Comparison of ENCODE assay signal across 8 mouse cellular contexts in the genomic region with DNA sequence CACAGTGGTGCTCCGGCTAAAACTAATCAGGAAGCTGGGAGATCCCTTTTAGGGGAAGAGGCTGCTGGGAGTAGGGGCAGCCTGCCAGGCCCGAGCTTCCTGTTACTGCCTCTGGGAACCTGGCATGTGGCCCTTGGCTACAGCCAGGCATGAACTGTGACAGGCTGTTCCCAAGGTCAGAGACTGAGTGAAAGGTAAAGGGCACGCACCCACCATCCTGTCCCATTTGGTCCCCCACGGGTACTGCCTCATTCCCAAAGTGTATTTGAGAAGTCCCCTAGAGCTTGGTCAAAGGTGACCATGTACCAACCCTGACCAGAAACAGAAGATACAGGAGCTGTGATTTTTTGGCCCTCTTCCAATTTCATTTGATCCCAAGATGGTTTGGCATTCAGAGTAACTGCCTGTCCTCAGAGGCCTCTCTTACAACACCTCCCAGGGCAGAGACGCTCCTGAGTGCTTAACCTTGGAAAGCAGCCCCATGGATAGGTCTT. TPM values are rescaled to one million over a fixed set of nuclear protein-coding genes. Genes with fewer than 3 reads are reported as not detected.
DNase-seq lines count a peak whose midpoint lies in the region; ATAC-seq lines count a peak whose summit lies in the region.

No protein-coding gene starts in this region.

- DNase-seq in right cerebral cortex, adult 18-20 months, result peak; percentile 45
- DNase-seq in right cerebral cortex, postnatal 25 days, result no peak
- peak; percentile 89 to 92 for DNase-seq in cerebellum, adult 18-20 months
- peak; percentile 88 to 90 for DNase-seq in heart, adult 9 months (ENCODE audit: low spot score in 2 of 2)
- peak; percentile 94 to 96 for DNase-seq in kidney, postnatal 25 days
- DNase-seq in forebrain, embryonic 10.5 days (ENCODE audit: extremely low spot score, low spot score), result no peak

- peaks cover 7% of the 10 kb centered on the region for H3K4me1 ChIP-seq in neural tube, embryonic 15.5 days
- H3K4me1 ChIP-seq in midbrain, embryonic 13.5 days (replicated peaks), result no peaks in the 10 kb centered on the region; the same call in 1 of the 2 replicates
- no peaks in the 10 kb centered on the region for H3K4me1 ChIP-seq in forebrain, embryonic 10.5 days

- H3K27ac ChIP-seq in neural tube, embryonic 15.5 days (replicated peaks), result 0 out of 2 replicates have a peak overlapping the region, but pooled peaks have one; percentile 1
- H3K27ac ChIP-seq in midbrain, embryonic 13.5 days, result no peak overlapping the region
- no peak overlapping the region for H3K27ac ChIP-seq in forebrain, embryonic 10.5 days

- H3K9ac ChIP-seq in neural tube, embryonic 15.5 days (replicated peaks), result no peak overlapping the region
- no peak overlapping the region for H3K9ac ChIP-seq in midbrain, embryonic 13.5 days (replicated peaks)

- WGBS in neural tube, embryonic 15.5 days, result 78% methylated on average over 5 of the region's 5 CpGs
- 91% methylated on average over 5 of the region's 5 CpGs for WGBS in midbrain, embryonic 13.5 days
- WGBS in forebrain, embryonic 10.5 days, result 93% methylated on average over 5 of the region's 5 CpGs

- no peak for ATAC-seq in neural tube, embryonic 15.5 days (ENCODE audit: low FRiP score)
- ATAC-seq in midbrain, embryonic 13.5 days, result no peak

- H3K4me3 ChIP-seq in neural tube, embryonic 15.5 days (replicated peaks), result no peak overlapping the region
- no peak overlapping the region for H3K4me3 ChIP-seq in midbrain, embryonic 13.5 days (replicated peaks)
- H3K4me3 ChIP-seq in forebrain, embryonic 10.5 days, result no peak overlapping the region

- H3K9me3 ChIP-seq in neural tube, embryonic 15.5 days (replicated peaks), result no peaks in the 10 kb centered on the region
- H3K9me3 ChIP-seq in midbrain, embryonic 13.5 days, result no peaks in the 10 kb centered on the region
- peaks cover 5% of the 10 kb centered on the region; the same call in 1 of the 2 replicates for H3K9me3 ChIP-seq in forebrain, embryonic 10.5 days

- no peaks in the 10 kb centered on the region for H3K27me3 ChIP-seq in neural tube, embryonic 15.5 days (replicated peaks)
- H3K27me3 ChIP-seq in midbrain, embryonic 13.5 days, result no peaks in the 10 kb centered on the region
- H3K27me3 ChIP-seq in forebrain, embryonic 10.5 days (ENCODE audit: poor library complexity, severe bottlenecking), result no peaks in the 10 kb centered on the region

- peaks cover 8% of the 10 kb centered on the region for H3K36me3 ChIP-seq in neural tube, embryonic 15.5 days
- H3K36me3 ChIP-seq in midbrain, embryonic 13.5 days, result peaks cover 14% of the 10 kb centered on the region
- peaks cover 71% of the 10 kb centered on the region for H3K36me3 ChIP-seq in forebrain, embryonic 10.5 days (replicated peaks)

- no peak overlapping the region for H3K4me2 ChIP-seq in neural tube, embryonic 15.5 days
- H3K4me2 ChIP-seq in midbrain, embryonic 13.5 days (replicated peaks), result no peak overlapping the region

RNA-seq across cellular contexts. Expression of a gene that starts 7.1 kb away (rescaled TPM):
- polyA plus RNA-seq in neural tube, embryonic 15.5 days (2015; fragmentation: Nextera tagmentation; extraction: Ambion mirVana), result 121 and 132 TPM in 2 replicates
- polyA plus RNA-seq in midbrain, embryonic 13.5 days (2015; fragmentation: Nextera tagmentation; extraction: Ambion mirVana), result 66.9 and 68.4 TPM in 2 replicates
- 72.5 and 72.7 TPM in 2 replicates for polyA plus RNA-seq in forebrain, embryonic 10.5 days (2016; fragmentation: Nextera tagmentation; extraction: Ambion mirVana)

RNA-seq across cellular contexts. Expression of a gene that starts 12.7 kb away (rescaled TPM):
- polyA plus RNA-seq in neural tube, embryonic 15.5 days (2015; fragmentation: Nextera tagmentation; extraction: Ambion mirVana), result 48.2 and 55.3 TPM in 2 replicates
- 31.6 and 32.4 TPM in 2 replicates for polyA plus RNA-seq in midbrain, embryonic 13.5 days (2015; fragmentation: Nextera tagmentation; extraction: Ambion mirVana)
- 14.4 and 17.1 TPM in 2 replicates for polyA plus RNA-seq in forebrain, embryonic 10.5 days (2016; fragmentation: Nextera tagmentation; extraction: Ambion mirVana)

RNA-seq across cellular contexts. Expression of a gene that starts 35.4 kb away (rescaled TPM):
- 30.1 and 30.9 TPM in 2 replicates for polyA plus RNA-seq in neural tube, embryonic 15.5 days (2015; fragmentation: Nextera tagmentation; extraction: Ambion mirVana)
- polyA plus RNA-seq in midbrain, embryonic 13.5 days (2015; fragmentation: Nextera tagmentation; extraction: Ambion mirVana), result 32.7 and 33.8 TPM in 2 replicates
- 39.7 and 40.7 TPM in 2 replicates for polyA plus RNA-seq in forebrain, embryonic 10.5 days (2016; fragmentation: Nextera tagmentation; extraction: Ambion mirVana)

RNA-seq across cellular contexts. Expression of a gene that starts 49.7 kb away (rescaled TPM):
- polyA plus RNA-seq in neural tube, embryonic 15.5 days (2015; fragmentation: Nextera tagmentation; extraction: Ambion mirVana), result 22.2 and 24.2 TPM in 2 replicates
- 29.3 and 30.7 TPM in 2 replicates for polyA plus RNA-seq in midbrain, embryonic 13.5 days (2015; fragmentation: Nextera tagmentation; extraction: Ambion mirVana)
- polyA plus RNA-seq in forebrain, embryonic 10.5 days (2016; fragmentation: Nextera tagmentation; extraction: Ambion mirVana), result 24.2 and 24.6 TPM in 2 replicates

Comparison
In these comparisons a context has a peak if more than half of its experiments do, and no peak if none do; other contexts are left out.
1. DNase-seq: peak in right cerebral cortex, adult 18-20 months (single experiment), cerebellum, adult 18-20 months (2 of 2), heart, adult 9 months (2 of 2) and kidney, postnatal 25 days (2 of 2); none in right cerebral cortex, postnatal 25 days (single experiment) and forebrain, embryonic 10.5 days (single experiment).